Mouse (Mus musculus) liver, embryonic 14.5 days (tissue): Measurements from ENCODE around the gene Sh3pxd2b.

Source experiments
- CTCF ChIP-seq: IDR thresholded peaks from 2 replicates; pipeline ENCODE4 v1.5.1; 2016; ENCODE audit warnings: antibody characterized with exemption, low read depth, control low read depth
- EP300 ChIP-seq: IDR thresholded peaks from 2 replicates; pipeline ENCODE4 v1.6.1; 2016; ENCODE audit warnings: antibody characterized with exemption, low read depth

- TF ChIP-seq CTCF (no peak), EP300 (no peak)
Measured at GRCm38 (mm10) chr11:32399261-32399660, 51.6 kb downstream of the Sh3pxd2b start.
